Mouse (Mus musculus): ENCODE data around the gene Mfsd2b.

GRCm38 (mm10) chr12:4843741-4844140, 30.4 kb downstream of the Mfsd2b start:
- no peak for TF ChIP-seq CTCF (IDR thresholded peaks at IDR 0.05; ENCODE audit: low read depth)
- TF ChIP-seq EP300 (optimal IDR thresholded peaks at IDR 0.05), result no peak
